Mouse (Mus musculus) limb, embryonic 11.5 days (tissue): ENCODE data around the gene Wnt5b. TPM values are rescaled to one million over a fixed set of nuclear protein-coding genes. Genes with fewer than 3 reads are reported as not detected.

Source experiments
- ATAC-seq: fragments of 200-750 bp; cut with Nextera tagmentation; 2 replicates; pipeline ENCODE4 v1.8.0; 2017; ENCODE audit warnings: low read depth; ENCODE audit not compliant: insufficient number of reproducible peaks, low FRiP score, low TSS enrichment
- DNase-seq: peaks from one replicate; pipeline ENCODE4 v3.0.0-alpha.2; 2015; ENCODE audit warnings: low spot score
- H3K27ac ChIP-seq: fragments of 300-500 bp; sonication (generic); replicated peaks from 2 replicates; pipeline ENCODE4 v1.5.1; 2014; ENCODE audit warnings: low read depth, mild to moderate bottlenecking, low read length
- H3K27me3 ChIP-seq: fragments of 300-500 bp; sonication (generic); 2 replicates; pipeline ENCODE4 v1.6.1; 2014; ENCODE audit warnings: mild to moderate bottlenecking, low read length, mixed read lengths; ENCODE audit not compliant: control insufficient read depth, insufficient read depth
- H3K36me3 ChIP-seq: fragments of 300-500 bp; sonication (generic); 2 replicates; pipeline ENCODE4 v1.6.1; 2014; ENCODE audit warnings: mild to moderate bottlenecking, low read length, moderate library complexity, mixed read lengths; ENCODE audit not compliant: control insufficient read depth, insufficient read depth
- H3K4me1 ChIP-seq: fragments of 300-500 bp; sonication (generic); 2 replicates; pipeline ENCODE4 v1.6.1; 2014; ENCODE audit warnings: low read length, mixed read lengths; ENCODE audit not compliant: control insufficient read depth, insufficient read depth
- H3K4me2 ChIP-seq: fragments of 300-500 bp; sonication (generic); 2 replicates; pipeline ENCODE4 v1.6.1; 2014; ENCODE audit warnings: low read depth, mild to moderate bottlenecking, moderate library complexity; ENCODE audit not compliant: severe bottlenecking
- H3K4me3 ChIP-seq: fragments of 300-500 bp; sonication (generic); 2 replicates; pipeline ENCODE4 v1.5.1; 2014; ENCODE audit warnings: low read depth, low read length
- H3K9ac ChIP-seq: fragments of 300-500 bp; sonication (generic); 2 replicates; pipeline ENCODE4 v1.6.1; 2014; ENCODE audit warnings: mild to moderate bottlenecking, low read length
- H3K9me3 ChIP-seq: fragments of 300-500 bp; sonication (generic); 2 replicates; pipeline ENCODE4 v1.6.1; 2016; ENCODE audit warnings: low read length; ENCODE audit not compliant: control insufficient read depth
- WGBS: fragments of 180-500 bp; shearing (Covaris S2); extraction: QIAGEN DNeasy Blood & Tissue Kit; methylation state at CpG from one replicate; pipeline ENCODE4 v1.1.7; 2014; 5-methylcytosine and 5-hydroxymethylcytosine counted together
- polyA plus RNA-seq: library from polyadenylated mRNA; unstranded; fragments of >200 nt; fragmentation: Nextera tagmentation; extraction: Ambion mirVana; gene quantifications from 2 replicates; pipeline ENCODE4 v1.2.1, GENCODE M21; 2014

The Wnt5b gene
- polyA plus RNA-seq, 1 experiment from 2014 or later, result 17.1 TPM

DNA sequence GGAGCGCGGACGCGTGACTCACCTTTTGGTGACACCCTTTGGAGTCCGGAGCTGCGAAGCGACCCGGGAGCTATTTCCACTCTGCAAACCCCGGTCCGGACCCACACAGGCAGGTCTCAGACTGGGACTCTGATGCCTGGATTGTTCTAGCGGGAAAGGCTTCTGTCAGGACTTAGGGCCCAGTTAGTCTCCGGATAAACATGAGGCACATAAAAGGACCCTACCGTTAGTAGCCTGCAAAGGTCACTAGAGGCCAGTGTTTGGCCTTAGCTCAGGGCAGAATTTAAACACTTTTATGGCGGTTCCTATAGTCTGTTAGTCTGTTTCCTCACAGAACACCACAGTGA, 344 bp upstream of the Wnt5b start:
- no peaks in the 10 kb centered on the region; the same call in 1 of the 2 replicates for H3K4me1 ChIP-seq
- H3K27me3 ChIP-seq, result no peaks in the 10 kb centered on the region
- no peaks in the 10 kb centered on the region for H3K9me3 ChIP-seq
- H3K4me3 ChIP-seq, result peak overlapping the region; percentile 64
- H3K4me2 ChIP-seq, result peak overlapping the region; percentile 91
- ATAC-seq (peak; percentile 50; the same call in 1 of the 2 replicates), DNase-seq (no peak)
- 1% methylated on average over 14 of the region's 14 CpGs for WGBS
- H3K36me3 ChIP-seq, result no peaks in the 10 kb centered on the region
- peak overlapping the region; percentile 59; the same call in 1 of the 2 replicates for H3K27ac ChIP-seq
- peak overlapping the region; percentile 92 for H3K9ac ChIP-seq

DNA sequence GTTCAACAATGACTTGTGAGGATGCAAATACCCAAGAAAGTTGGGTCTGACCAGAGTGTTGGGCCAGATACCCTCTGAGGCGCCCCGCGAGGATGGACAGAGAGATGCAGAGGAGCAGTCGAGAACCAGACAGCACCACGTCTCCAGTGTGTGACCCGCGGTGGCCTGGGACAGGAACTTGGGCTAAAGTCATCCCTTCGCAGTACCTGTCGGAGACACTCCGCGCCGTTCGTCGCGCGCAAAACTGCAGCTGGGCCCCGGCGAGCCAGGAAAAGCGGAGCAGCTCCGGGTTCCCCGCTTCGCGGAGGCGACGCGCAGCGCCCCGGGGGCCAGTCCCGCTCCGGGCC, 718 bp downstream of the Wnt5b start:
- Histone ChIP-seq H3K9ac (peak overlapping the region; percentile 92), H3K27ac (no peak overlapping the region; the same call in 1 of the 2 replicates), H3K27me3 (no peaks in the 10 kb centered on the region), H3K36me3 (no peaks in the 10 kb centered on the region), H3K9me3 (no peaks in the 10 kb centered on the region), H3K4me3 (peak overlapping the region; percentile 64), H3K4me2 (peak overlapping the region; percentile 91), H3K4me1 (no peaks in the 10 kb centered on the region; the same call in 1 of the 2 replicates)
- ATAC-seq (0 out of 2 replicates have a peak, but pooled peaks have one; percentile 23), DNase-seq (peak; percentile 73)
- under 1% methylated on average over 30 of the region's 30 CpGs for WGBS

DNA sequence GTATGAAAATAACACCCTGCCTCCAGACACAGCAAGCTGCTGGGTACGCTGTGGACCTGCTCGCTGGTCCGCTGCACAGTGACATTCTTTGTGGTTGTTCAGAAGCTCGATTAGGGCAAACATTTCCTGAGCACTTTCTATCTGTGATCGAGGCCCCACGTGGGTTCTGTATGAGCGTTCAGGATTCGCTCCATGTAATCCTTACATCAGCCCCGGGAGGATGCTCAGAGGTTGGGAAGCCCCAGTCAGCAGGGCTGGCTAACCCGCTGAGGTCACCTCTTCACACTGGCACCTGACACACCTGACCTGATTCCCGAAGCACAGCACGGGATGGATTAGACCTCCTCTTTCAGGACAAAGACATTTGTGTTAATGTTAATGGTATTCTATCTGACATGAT, 8.3 kb downstream of the Wnt5b start:
- no peak for DNase-seq
- Histone ChIP-seq H3K4me3 (no peak overlapping the region), H3K4me1 (no peaks in the 10 kb centered on the region), H3K4me2 (no peak overlapping the region), H3K27ac (no peak overlapping the region), H3K9ac (no peak overlapping the region), H3K27me3 (no peaks in the 10 kb centered on the region), H3K36me3 (no peaks in the 10 kb centered on the region), H3K9me3 (no peaks in the 10 kb centered on the region)
- no peak for ATAC-seq
- WGBS, result 88% methylated on average over 12 of the region's 12 CpGs

DNA sequence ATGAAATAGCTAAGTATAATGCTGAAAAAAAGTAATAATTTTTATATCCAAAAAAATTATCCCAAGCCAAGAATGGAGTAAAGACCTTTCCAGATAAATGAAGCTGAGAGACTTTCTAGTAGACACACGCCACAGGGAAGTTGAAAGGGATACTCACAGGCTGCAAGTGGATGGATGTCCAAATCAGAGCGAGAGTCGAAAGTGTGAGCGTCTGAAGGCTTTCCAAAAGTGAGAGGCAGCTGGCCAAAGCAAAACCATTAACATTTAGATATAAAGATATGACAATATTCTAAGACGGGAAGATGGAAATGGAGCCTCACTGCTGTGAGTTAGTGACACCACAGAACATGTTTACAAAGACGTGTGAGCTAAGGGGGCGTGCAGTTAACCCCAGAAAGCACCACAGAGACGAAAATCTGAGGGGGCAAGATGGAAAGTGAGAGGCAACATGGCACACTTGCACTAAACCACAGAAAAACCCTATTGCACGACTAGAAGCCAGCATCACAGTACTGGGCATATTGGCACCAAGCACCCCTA, 10.9 kb downstream of the Wnt5b start:
- H3K9me3 ChIP-seq, result no peaks in the 10 kb centered on the region
- no peak overlapping the region for H3K27ac ChIP-seq
- no peak for ATAC-seq
- H3K36me3 ChIP-seq, result no peaks in the 10 kb centered on the region
- WGBS, result 86% methylated on average over 9 of the region's 9 CpGs
- H3K4me2 ChIP-seq, result no peak overlapping the region
- H3K9ac ChIP-seq, result no peak overlapping the region
- no peaks in the 10 kb centered on the region for H3K4me1 ChIP-seq
- H3K27me3 ChIP-seq, result no peaks in the 10 kb centered on the region
- no peak for DNase-seq
- no peak overlapping the region for H3K4me3 ChIP-seq

DNA sequence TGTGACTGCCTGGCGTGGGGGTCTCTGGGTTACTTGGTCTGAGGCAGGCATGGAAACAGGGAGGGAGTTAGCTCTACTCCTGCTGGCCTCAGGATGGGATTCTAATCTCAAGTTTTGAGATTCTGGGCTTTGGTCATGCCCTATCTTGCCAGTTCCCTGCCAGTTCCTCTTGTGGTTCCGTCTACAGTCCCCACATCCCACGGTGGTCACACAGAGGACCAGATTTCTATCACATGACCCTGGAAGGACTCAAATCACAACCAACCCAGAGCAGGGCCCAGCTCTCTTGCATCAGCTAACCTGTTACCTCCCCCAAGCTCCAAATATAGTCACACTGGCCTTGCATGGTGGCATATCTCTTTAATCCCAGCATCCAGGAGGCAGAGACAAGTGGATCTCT, 14.5 kb downstream of the Wnt5b start:
- Histone ChIP-seq H3K9ac (no peak overlapping the region), H3K36me3 (no peaks in the 10 kb centered on the region), H3K4me1 (no peaks in the 10 kb centered on the region), H3K4me3 (no peak overlapping the region), H3K9me3 (no peaks in the 10 kb centered on the region), H3K27ac (no peak overlapping the region), H3K4me2 (no peak overlapping the region), H3K27me3 (no peaks in the 10 kb centered on the region)
- DNase-seq (no peak), ATAC-seq (no peak)
- 95% methylated on average over 3 of the region's 3 CpGs for WGBS

DNA sequence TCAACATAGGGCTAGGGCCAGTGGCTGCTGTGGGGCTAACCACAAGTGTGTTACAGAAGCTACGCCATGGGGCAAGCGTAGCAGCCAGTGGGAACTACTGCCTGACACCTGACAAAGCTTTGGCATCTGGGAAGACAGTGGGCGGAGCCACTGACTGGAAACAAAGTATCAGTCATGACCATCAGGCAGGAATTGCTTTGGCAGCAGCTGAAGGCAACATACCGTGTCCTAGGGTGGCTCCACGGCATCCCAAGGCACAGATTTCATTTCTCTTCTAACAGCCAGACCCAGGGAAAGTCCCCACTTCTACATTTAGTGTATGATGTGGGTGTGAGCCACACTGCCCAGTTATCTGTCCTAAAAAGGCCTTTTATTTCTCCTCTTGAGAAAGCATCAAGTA, 17.6 kb downstream of the Wnt5b start:
- H3K27ac ChIP-seq, result no peak overlapping the region
- H3K4me2 ChIP-seq, result no peak overlapping the region
- H3K4me1 ChIP-seq, result 0 out of 2 replicates have a peak, but pooled peaks cover 5% of the 10 kb centered on the region
- DNase-seq (no peak), ATAC-seq (no peak)
- H3K9ac ChIP-seq, result no peak overlapping the region
- H3K9me3 ChIP-seq, result no peaks in the 10 kb centered on the region
- no peaks in the 10 kb centered on the region for H3K27me3 ChIP-seq
- 84% methylated on average over 5 of the region's 5 CpGs for WGBS
- no peak overlapping the region for H3K4me3 ChIP-seq
- no peaks in the 10 kb centered on the region for H3K36me3 ChIP-seq

DNA sequence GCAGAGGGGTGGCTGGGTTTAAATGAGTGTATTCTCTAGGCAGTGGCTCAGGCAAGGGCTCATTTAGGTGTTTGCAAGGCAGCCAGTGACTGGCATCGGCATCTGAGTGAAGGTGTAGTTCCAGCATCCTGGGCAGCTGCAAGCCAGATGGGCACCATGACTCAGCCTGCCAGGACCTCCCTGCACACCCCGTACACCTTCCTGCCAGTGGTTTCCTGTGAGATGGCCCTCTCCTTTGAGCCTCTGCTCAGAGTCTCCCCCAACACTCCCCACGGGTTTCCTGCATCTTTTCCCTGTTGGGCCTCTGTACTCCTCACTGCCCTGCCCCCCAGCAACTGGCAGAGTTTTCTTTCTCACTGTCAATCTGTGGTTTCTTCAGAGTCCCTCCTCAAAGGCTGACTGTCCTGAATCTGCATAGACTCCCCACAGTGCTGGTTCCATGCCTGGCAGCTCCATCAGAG, 22.2 kb downstream of the Wnt5b start:
- H3K4me1 ChIP-seq, result 0 out of 2 replicates have a peak, but pooled peaks cover 5% of the 10 kb centered on the region
- H3K9me3 ChIP-seq, result no peaks in the 10 kb centered on the region
- H3K27ac ChIP-seq, result no peak overlapping the region
- H3K36me3 ChIP-seq, result no peaks in the 10 kb centered on the region
- H3K27me3 ChIP-seq, result no peaks in the 10 kb centered on the region
- WGBS, result 32% methylated on average over 3 of the region's 3 CpGs
- DNase-seq (no peak), ATAC-seq (no peak)
- no peak overlapping the region for H3K4me3 ChIP-seq
- no peak overlapping the region for H3K4me2 ChIP-seq
- no peak overlapping the region for H3K9ac ChIP-seq

DNA sequence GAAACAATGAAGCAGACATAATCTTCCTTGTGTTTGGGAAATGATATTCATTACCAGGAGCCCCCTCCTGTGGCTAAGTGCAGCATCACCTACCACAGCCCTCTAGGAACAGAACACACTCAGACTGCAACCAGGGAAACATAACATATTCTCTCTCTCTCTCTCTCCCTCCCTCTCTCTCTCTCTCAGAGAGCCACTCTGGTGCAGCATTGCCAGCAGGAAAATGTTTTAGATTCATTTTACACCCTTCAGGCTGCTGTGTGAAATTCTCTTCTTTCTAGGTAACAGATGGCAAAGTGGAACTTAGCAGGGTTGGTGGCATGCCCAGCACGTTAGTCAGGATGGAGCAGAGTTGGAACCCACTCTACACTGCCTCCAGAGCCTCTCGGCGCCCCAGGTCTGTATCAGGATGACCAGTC, 22.7 kb downstream of the Wnt5b start:
- DNase-seq (no peak), ATAC-seq (no peak)
- Histone ChIP-seq H3K27me3 (no peaks in the 10 kb centered on the region), H3K27ac (no peak overlapping the region), H3K4me2 (no peak overlapping the region), H3K4me1 (0 out of 2 replicates have a peak, but pooled peaks cover 5% of the 10 kb centered on the region), H3K9ac (no peak overlapping the region), H3K9me3 (no peaks in the 10 kb centered on the region), H3K36me3 (no peaks in the 10 kb centered on the region), H3K4me3 (no peak overlapping the region)
- WGBS, result 76% methylated on average over 3 of the region's 3 CpGs

DNA sequence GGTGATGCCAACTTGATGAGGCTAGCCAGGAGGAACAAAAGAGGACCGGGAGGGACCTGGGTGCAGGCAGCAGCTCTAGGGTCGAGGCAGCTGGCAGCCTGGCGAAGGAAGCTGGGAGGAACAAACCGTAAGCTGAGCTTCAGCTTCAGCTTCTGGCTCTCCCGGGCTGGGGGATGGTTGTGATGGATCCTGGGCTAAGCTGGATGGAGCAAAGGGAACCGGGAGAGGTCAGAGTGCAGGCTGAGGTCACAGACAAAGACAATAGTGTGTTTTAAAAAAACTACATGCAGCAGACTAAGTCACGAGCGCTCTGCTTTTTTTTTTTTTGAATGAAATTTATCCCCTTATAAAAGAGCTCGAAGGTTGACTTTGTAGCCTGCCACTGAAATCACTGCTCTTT, 23.4 kb downstream of the Wnt5b start:
- 59% methylated on average over 9 of the region's 9 CpGs for WGBS
- no peak for DNase-seq
- Histone ChIP-seq H3K9ac (no peak overlapping the region), H3K36me3 (no peaks in the 10 kb centered on the region), H3K27ac (no peak overlapping the region), H3K9me3 (no peaks in the 10 kb centered on the region), H3K4me3 (no peak overlapping the region), H3K4me2 (no peak overlapping the region), H3K27me3 (no peaks in the 10 kb centered on the region), H3K4me1 (0 out of 2 replicates have a peak, but pooled peaks cover 5% of the 10 kb centered on the region)
- ATAC-seq, result no peak
